Mouse (Mus musculus) hindbrain, embryonic 11.5 days (tissue): ENCODE measurements around the gene Rreb1. TPM values are rescaled to one million over a fixed set of nuclear protein-coding genes. Genes with fewer than 3 reads are reported as not detected.

ENCODE experiments used
- ATAC-seq: fragments of 200-750 bp; cut with Nextera tagmentation; 2 replicates; pipeline ENCODE4 v1.8.0; 2017; ENCODE audit warnings: mild to moderate bottlenecking, moderate TSS enrichment, moderate library complexity; ENCODE audit not compliant: low FRiP score
- DNase-seq: peaks from one replicate; pipeline ENCODE4 v3.0.0-alpha.2; 2015; ENCODE audit warnings: low spot score
- H3K27ac ChIP-seq: fragments of 300-500 bp; sonication (generic); 2 replicates; pipeline ENCODE4 v1.5.1; 2014; ENCODE audit warnings: mild to moderate bottlenecking, low read depth, low read length
- H3K27me3 ChIP-seq: fragments of 300-500 bp; sonication (generic); 2 replicates; pipeline ENCODE4 v1.6.1; 2014; ENCODE audit warnings: mild to moderate bottlenecking, low read length, moderate library complexity, mixed read lengths; ENCODE audit not compliant: control insufficient read depth, insufficient read depth
- H3K36me3 ChIP-seq: fragments of 300-500 bp; sonication (generic); 2 replicates; pipeline ENCODE4 v1.6.1; 2014; ENCODE audit warnings: mild to moderate bottlenecking, low read length, moderate library complexity, mixed read lengths; ENCODE audit not compliant: control insufficient read depth, insufficient read depth
- H3K4me1 ChIP-seq: fragments of 300-500 bp; sonication (generic); replicated peaks from 2 replicates; pipeline ENCODE4 v1.6.1; 2014; ENCODE audit warnings: low read length, mixed read lengths; ENCODE audit not compliant: control insufficient read depth, insufficient read depth
- H3K4me2 ChIP-seq: fragments of 300-500 bp; sonication (generic); replicated peaks from 2 replicates; pipeline ENCODE4 v1.6.1; 2014; ENCODE audit warnings: mild to moderate bottlenecking, low read depth, low read length
- H3K4me3 ChIP-seq: fragments of 300-500 bp; sonication (generic); 2 replicates; pipeline ENCODE4 v1.5.1; 2014; ENCODE audit warnings: low read depth, low read length
- H3K9ac ChIP-seq: fragments of 300-500 bp; sonication (generic); 2 replicates; pipeline ENCODE4 v1.6.1; 2014; ENCODE audit warnings: low read depth, low read length
- H3K9me3 ChIP-seq: fragments of 300-500 bp; sonication (generic); 2 replicates; pipeline ENCODE4 v1.6.1; 2016; ENCODE audit warnings: low read length; ENCODE audit not compliant: control insufficient read depth
- WGBS: fragments of 180-500 bp; shearing (Covaris S2); extraction: QIAGEN DNeasy Blood & Tissue Kit; methylation state at CpG from one replicate; pipeline ENCODE4 v1.1.7; 2014; 5-methylcytosine and 5-hydroxymethylcytosine counted together
- polyA plus RNA-seq: library from polyadenylated mRNA; unstranded; fragments of >200 nt; fragmentation: Nextera tagmentation; extraction: Ambion mirVana; gene quantifications from 2 replicates; pipeline ENCODE4 v1.2.1, GENCODE M21; 2014

Gene Rreb1
- polyA plus RNA-seq, 1 experiment from 2014 or later: 7.0 TPM

DNA sequence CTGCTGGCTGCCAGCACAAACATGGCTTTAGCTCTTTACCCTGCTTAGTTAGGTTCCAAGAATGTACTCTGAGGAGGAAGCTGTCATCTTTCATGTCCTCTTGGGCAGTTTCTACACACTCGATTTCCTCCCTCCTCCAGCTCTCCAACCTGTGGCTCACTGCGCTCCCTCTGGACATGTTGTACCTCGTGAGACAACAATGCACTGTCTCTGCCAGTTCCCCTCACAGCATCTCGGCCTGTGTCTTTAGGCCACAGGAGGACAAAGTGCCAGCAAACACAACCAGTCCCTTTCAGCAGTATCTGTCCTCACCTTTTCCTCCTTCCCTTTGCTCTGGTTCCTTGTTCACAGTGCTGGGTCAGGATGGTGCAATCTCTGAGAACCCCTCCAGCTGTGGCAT lies 155.9 kb downstream of the Rreb1 start:
- DNase-seq: no peak
- no peak overlapping the region for H3K4me3 ChIP-seq
- H3K9ac ChIP-seq: no peak overlapping the region
- no peaks in the 10 kb centered on the region for H3K27me3 ChIP-seq
- H3K4me1 ChIP-seq: no peaks in the 10 kb centered on the region
- no peak overlapping the region for H3K27ac ChIP-seq
- no peaks in the 10 kb centered on the region for H3K36me3 ChIP-seq
- ATAC-seq: no peak
- H3K4me2 ChIP-seq: no peak overlapping the region
- no peaks in the 10 kb centered on the region for H3K9me3 ChIP-seq
- 86% methylated on average over 4 of the region's 4 CpGs for WGBS

DNA sequence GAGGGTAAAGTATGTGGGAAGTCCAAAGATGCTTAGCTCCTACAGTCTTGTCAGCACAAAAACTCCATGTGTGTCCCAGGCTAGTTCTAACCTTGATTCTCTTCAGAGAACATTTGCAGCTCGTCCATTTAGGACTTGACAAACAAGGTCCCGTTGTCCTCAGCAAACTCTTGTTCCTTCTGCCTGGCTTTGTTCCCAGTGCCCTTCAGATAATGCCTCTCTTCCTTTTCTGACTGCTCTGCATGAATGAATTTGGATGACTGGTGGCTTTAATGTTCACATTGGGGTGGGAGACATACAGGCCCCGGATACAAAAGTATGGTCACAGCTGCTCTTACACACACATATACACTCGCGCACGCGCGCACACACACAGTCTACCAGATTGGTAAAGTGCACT lies 156.7 kb downstream of the Rreb1 start:
- ATAC-seq: no peak
- no peaks in the 10 kb centered on the region for H3K9me3 ChIP-seq
- WGBS: 75% methylated on average over 8 of the region's 8 CpGs
- no peaks in the 10 kb centered on the region for H3K4me1 ChIP-seq
- no peak overlapping the region for H3K9ac ChIP-seq
- H3K4me3 ChIP-seq: no peak overlapping the region
- no peaks in the 10 kb centered on the region for H3K36me3 ChIP-seq
- no peak overlapping the region for H3K27ac ChIP-seq
- no peak overlapping the region for H3K4me2 ChIP-seq
- no peaks in the 10 kb centered on the region for H3K27me3 ChIP-seq
- DNase-seq: no peak

DNA sequence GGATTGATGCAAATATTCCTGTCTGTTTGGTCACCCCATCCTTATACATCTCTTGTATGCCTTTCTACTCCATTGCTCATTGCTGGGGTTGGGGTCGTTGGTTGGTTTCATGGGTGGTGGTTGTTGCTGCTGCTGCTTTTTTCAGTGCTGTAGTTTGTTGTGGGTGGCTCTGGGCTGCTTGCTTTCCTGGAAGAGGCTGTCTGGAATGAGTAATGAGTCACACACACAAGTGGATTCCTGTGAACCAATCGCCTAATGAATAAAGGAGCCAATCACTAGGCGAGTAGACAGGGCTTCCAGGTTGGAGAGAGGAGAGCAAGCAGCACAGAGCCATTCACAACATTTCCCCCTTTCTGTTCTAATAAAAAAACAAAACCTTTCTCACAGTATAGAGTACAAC lies 158.2 kb downstream of the Rreb1 start:
- 87% methylated on average over 3 of the region's 3 CpGs for WGBS
- Histone ChIP-seq H3K4me1 (no peaks in the 10 kb centered on the region), H3K27ac (no peak overlapping the region), H3K4me2 (no peak overlapping the region), H3K9ac (no peak overlapping the region), H3K9me3 (no peaks in the 10 kb centered on the region), H3K36me3 (no peaks in the 10 kb centered on the region), H3K4me3 (no peak overlapping the region), H3K27me3 (no peaks in the 10 kb centered on the region)
- ATAC-seq (no peak), DNase-seq (no peak)

DNA sequence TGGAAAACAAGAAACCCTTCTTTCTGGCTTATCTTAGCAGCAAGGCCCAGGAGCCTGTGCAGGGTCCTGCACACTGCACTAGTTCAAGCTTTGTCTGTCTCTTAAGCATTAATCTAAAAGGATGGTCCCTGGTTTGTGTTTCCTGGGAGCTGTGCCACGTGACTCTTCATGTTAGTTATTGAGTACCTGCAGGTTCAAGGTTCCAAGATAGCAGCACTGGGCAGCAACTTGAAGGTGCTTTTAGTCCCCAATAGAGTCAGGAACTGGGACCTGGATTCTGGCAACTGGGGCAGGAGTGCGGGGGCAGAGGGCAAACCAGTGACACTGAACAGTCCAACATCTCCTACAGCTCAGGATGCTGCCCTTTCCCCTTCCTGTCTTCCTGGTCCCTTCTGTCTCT lies 162.0 kb downstream of the Rreb1 start:
- Histone ChIP-seq H3K36me3 (no peaks in the 10 kb centered on the region), H3K9me3 (no peaks in the 10 kb centered on the region), H3K4me1 (no peaks in the 10 kb centered on the region), H3K27me3 (no peaks in the 10 kb centered on the region), H3K9ac (no peak overlapping the region), H3K4me3 (no peak overlapping the region), H3K4me2 (no peak overlapping the region), H3K27ac (no peak overlapping the region)
- ATAC-seq (no peak), DNase-seq (no peak)
- 88% methylated on average over 2 of the region's 2 CpGs for WGBS

DNA sequence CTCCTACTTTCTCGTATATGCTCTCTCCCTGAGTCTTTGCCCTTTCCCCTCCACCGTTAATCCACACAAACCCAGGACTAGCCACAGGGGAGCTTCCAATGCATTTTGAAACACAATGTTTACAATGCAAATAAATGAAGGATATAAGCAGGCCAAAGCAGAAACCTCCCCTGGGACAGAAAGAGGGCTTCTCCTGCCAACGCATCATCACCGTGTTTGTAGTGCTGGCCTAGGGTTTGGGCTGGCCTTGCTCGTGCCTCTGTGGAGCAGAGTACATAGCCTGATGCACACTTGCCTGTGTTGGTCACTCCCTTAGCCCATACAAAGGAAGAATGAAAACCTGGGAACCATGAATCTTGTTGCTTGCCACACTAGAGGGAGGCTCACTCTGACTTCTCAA lies 162.4 kb downstream of the Rreb1 start:
- H3K9ac ChIP-seq: no peak overlapping the region
- no peak overlapping the region for H3K27ac ChIP-seq
- no peak for ATAC-seq
- H3K4me3 ChIP-seq: no peak overlapping the region
- no peak for DNase-seq
- 61% methylated on average over 5 of the region's 5 CpGs for WGBS
- no peaks in the 10 kb centered on the region for H3K4me1 ChIP-seq
- H3K27me3 ChIP-seq: no peaks in the 10 kb centered on the region
- no peaks in the 10 kb centered on the region for H3K36me3 ChIP-seq
- no peak overlapping the region for H3K4me2 ChIP-seq
- no peaks in the 10 kb centered on the region for H3K9me3 ChIP-seq

DNA sequence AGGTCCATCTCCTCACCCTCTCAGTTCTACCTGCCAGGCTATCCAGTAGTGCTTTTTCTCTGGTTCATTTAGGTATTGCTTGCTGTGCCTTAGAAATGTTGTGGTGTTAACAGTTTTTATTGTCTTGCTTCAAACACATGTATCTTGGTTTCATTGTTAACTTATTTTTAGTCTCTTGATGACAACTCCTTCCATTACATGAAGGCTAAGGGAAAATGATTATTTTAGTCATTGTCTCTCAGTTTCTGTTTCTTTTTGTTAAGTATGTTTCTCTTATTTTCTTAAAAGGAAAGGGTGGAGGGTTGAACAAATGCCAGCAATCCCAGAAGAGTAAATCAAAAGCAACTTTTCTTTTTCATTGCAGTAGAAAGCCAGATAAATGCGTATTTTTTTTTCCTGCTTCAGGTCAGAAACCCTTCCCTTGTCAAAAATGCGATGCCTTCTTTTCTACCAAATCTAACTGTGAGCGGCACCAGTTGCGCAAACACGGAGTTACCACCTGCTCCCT lies 163.0 kb downstream of the Rreb1 start:
- H3K4me3 ChIP-seq: no peak overlapping the region
- ATAC-seq (no peak), DNase-seq (no peak)
- H3K4me2 ChIP-seq: no peak overlapping the region
- no peaks in the 10 kb centered on the region for H3K9me3 ChIP-seq
- H3K27ac ChIP-seq: no peak overlapping the region
- no peaks in the 10 kb centered on the region for H3K4me1 ChIP-seq
- no peaks in the 10 kb centered on the region for H3K27me3 ChIP-seq
- no peaks in the 10 kb centered on the region for H3K36me3 ChIP-seq
- WGBS: 79% methylated on average over 5 of the region's 5 CpGs
- no peak overlapping the region for H3K9ac ChIP-seq

DNA sequence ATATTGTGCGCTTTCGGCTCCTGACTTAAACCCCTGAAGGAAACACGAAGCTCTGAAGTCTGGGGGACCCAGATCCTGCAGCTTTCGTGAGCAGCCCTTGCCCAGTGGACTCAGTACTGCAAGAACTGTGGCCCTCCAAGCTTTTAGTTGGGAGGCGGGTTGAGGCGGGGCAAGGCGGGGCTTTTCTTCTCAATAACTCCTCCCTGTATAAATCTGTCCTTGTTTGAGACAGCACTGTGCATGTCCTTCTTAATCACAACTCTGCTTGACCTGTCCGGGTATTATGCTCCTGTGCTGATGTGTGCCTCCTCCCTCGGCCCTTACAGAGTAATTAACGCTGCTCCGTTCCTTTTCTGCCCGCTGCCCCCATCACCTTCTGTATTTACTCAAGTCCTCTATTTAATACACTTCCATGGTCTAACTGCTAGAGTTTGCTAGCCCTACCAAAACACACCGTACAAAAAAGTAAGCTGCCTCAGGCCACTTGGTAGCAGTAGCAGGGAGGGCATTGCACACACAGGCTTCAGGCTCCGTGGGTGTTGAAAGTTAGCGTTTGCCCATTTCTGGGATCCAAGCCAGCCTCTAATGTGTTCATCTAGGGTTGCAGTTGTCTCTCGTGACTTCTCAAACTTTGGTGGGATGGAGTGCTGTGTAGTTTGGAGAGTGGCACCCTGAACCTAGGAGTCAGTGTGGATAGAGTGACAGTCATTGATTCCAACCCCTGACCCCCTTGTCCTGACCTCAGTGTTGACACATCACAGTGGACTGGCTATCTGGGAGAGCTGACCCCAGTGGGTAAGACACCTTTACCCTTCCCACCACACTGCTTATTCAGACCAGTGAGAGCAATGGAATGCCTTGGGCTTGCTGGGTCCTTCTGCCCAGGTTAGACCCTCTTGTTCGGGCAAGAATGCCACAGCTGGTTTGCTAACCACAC lies 164.0 kb downstream of the Rreb1 start:
- DNase-seq: no peak
- no peaks in the 10 kb centered on the region for H3K9me3 ChIP-seq
- ATAC-seq: no peak
- H3K9ac ChIP-seq: no peak overlapping the region
- 75% methylated on average over 17 of the region's 17 CpGs for WGBS
- no peak overlapping the region for H3K4me3 ChIP-seq
- H3K4me1 ChIP-seq: no peaks in the 10 kb centered on the region
- H3K27ac ChIP-seq: no peak overlapping the region
- H3K36me3 ChIP-seq: no peaks in the 10 kb centered on the region
- no peak overlapping the region for H3K4me2 ChIP-seq
- no peaks in the 10 kb centered on the region for H3K27me3 ChIP-seq

DNA sequence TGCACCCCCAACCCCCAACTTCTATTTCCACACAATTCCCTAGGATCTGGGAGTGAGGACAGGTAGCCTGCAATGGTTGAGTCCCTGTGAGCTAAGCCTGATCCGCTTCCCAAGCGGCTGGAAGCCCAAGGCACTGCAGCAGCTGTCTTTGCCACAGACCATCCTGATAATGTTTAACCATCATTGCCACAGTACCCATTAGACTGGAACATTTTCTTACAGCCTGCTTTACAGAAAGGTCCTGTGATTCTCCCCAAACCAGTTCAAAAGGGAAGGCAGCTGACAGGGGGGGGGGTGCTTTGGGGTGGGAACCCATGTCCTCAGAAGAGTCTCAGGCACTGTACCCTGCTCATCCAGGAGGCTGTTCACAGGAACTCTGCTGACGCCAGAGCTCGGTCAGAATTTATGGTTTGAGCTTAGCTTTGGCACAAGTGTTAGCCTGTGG lies 164.7 kb downstream of the Rreb1 start:
- Histone ChIP-seq H3K9me3 (no peaks in the 10 kb centered on the region), H3K4me3 (no peak overlapping the region), H3K9ac (no peak overlapping the region), H3K4me2 (no peak overlapping the region), H3K4me1 (no peaks in the 10 kb centered on the region), H3K27ac (no peak overlapping the region), H3K27me3 (no peaks in the 10 kb centered on the region), H3K36me3 (no peaks in the 10 kb centered on the region)
- DNase-seq (no peak), ATAC-seq (no peak)
- 76% methylated on average over 4 of the region's 4 CpGs for WGBS

DNA sequence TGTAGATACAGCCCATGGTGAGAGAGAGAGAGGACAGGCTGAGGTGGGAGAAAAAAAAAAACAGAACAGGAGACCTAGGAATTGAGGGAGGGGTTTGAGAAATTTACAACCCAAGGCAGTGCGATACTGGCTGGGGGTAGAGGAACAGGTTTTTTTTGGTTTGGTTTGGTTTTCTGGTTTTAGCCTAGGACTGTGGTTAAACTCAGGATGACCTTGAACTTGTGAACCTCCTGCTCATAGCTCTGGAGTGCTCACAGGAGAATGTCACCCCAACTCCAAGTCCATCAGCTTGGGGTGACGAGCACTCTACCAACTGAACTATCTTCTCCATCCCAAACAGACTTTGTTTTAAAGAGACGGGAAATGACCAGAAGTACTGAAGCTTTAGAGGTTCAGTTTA lies 165.3 kb downstream of the Rreb1 start:
- H3K27ac ChIP-seq: no peak overlapping the region
- no peaks in the 10 kb centered on the region for H3K36me3 ChIP-seq
- no peaks in the 10 kb centered on the region for H3K27me3 ChIP-seq
- no peaks in the 10 kb centered on the region for H3K9me3 ChIP-seq
- H3K4me3 ChIP-seq: no peak overlapping the region
- H3K9ac ChIP-seq: no peak overlapping the region
- H3K4me2 ChIP-seq: no peak overlapping the region
- no peak for DNase-seq
- ATAC-seq: no peak
- H3K4me1 ChIP-seq: no peaks in the 10 kb centered on the region
- WGBS: 96% methylated on average over 3 of the region's 3 CpGs
